Mouse (Mus musculus) heart, embryonic 13.5 days (tissue): ENCODE data around the gene Epb41. TPM values are rescaled to one million over a fixed set of nuclear protein-coding genes. Genes with fewer than 3 reads are reported as not detected.
A peak's percentile ranks its signal among the peaks of the same experiment; 100 is the strongest.

Source experiments
- ATAC-seq: fragments of 200-750 bp; cut with Nextera tagmentation; 2 replicates; pipeline ENCODE4 v1.8.0; 2017; ENCODE audit warnings: moderate TSS enrichment; ENCODE audit not compliant: insufficient number of reproducible peaks, low FRiP score, low TSS enrichment; ENCODE audit errors: extremely low read depth
- H3K27ac ChIP-seq: fragments of 300-500 bp; sonication (generic); replicated peaks from 2 replicates; pipeline ENCODE4 v1.5.1; 2015; ENCODE audit warnings: moderate library complexity, mild to moderate bottlenecking, inconsistent platforms
- H3K27me3 ChIP-seq: fragments of 300-500 bp; sonication (generic); replicated peaks from 2 replicates; pipeline ENCODE4 v1.6.1; 2015; ENCODE audit warnings: mild to moderate bottlenecking, inconsistent platforms
- H3K36me3 ChIP-seq: fragments of 300-500 bp; sonication (generic); 2 replicates; pipeline ENCODE4 v1.6.1; 2015; ENCODE audit warnings: mild to moderate bottlenecking, inconsistent platforms
- H3K4me1 ChIP-seq: fragments of 300-500 bp; sonication (generic); 2 replicates; pipeline ENCODE4 v1.6.1; 2015; ENCODE audit warnings: inconsistent platforms
- H3K4me2 ChIP-seq: fragments of 300-500 bp; sonication (generic); 2 replicates; pipeline ENCODE4 v1.6.1; 2015; ENCODE audit warnings: inconsistent platforms, mild to moderate bottlenecking, moderate library complexity
- H3K4me3 ChIP-seq: fragments of 300-500 bp; sonication (generic); 2 replicates; pipeline ENCODE4 v1.5.1; 2015; ENCODE audit warnings: moderate library complexity, mild to moderate bottlenecking, inconsistent platforms
- H3K9ac ChIP-seq: fragments of 300-500 bp; sonication (generic); 2 replicates; pipeline ENCODE4 v1.6.1; 2015; ENCODE audit warnings: inconsistent platforms, mild to moderate bottlenecking, moderate library complexity
- H3K9me3 ChIP-seq: fragments of 300-500 bp; sonication (generic); 2 replicates; pipeline ENCODE4 v1.6.1; 2016; ENCODE audit warnings: inconsistent platforms
- WGBS: fragments of 180-500 bp; shearing (Covaris S2); methylation state at CpG from one replicate; pipeline ENCODE4 v1.1.7; 2015; ENCODE audit warnings: mixed read lengths; 5-methylcytosine and 5-hydroxymethylcytosine counted together
- microRNA-seq: library from miRNA; unstranded; fragments of <30 nt; microRNA quantifications from one replicate; pipeline ENCODE4, GENCODE M21; 2016
- polyA plus RNA-seq: library from polyadenylated mRNA; unstranded; fragments of >200 nt; fragmentation: Nextera tagmentation; extraction: Ambion mirVana; gene quantifications from 2 replicates; pipeline ENCODE4 v1.2.1, GENCODE M21; 2015

Gene Epb41
- polyA plus RNA-seq, 1 experiment from 2014 or later, result 76.5 TPM

GRCm38 (mm10) chr4:131885376-131885775 is 189.7 kb downstream of the Epb41 start:
- no peaks in the 10 kb centered on the region for H3K9me3 ChIP-seq
- no peak overlapping the region for H3K4me2 ChIP-seq
- H3K27me3 ChIP-seq, result no peaks in the 10 kb centered on the region
- no peak overlapping the region for H3K9ac ChIP-seq
- H3K27ac ChIP-seq, result no peak overlapping the region
- H3K4me3 ChIP-seq, result no peak overlapping the region
- H3K36me3 ChIP-seq, result peaks cover 43% of the 10 kb centered on the region
- 71% methylated on average over 6 of the region's 6 CpGs for WGBS
- peaks cover 81% of the 10 kb centered on the region for H3K4me1 ChIP-seq
- ATAC-seq, result no peak

DNA sequence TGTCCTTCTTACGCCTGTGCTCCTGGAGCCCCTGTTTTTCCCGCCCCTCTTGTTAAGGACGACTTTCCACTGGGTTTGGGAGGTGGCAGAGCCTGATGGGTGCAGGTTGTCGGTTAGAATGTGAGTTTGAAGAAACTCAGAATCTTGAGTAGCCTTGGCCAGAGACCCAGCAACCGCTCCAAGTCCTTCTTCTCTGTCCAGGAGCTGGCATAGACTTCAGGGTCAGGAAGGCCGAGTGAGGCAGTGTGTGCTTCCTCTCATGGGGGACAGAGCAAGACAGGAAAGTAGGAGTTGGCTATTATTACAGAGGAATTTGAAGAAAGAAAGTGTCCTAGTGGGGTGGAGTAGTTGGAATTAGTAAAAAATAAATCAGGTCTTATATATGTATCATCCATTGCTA is 191.6 kb downstream of the Epb41 start:
- no peak overlapping the region for H3K4me3 ChIP-seq
- H3K4me1 ChIP-seq, result peaks cover 83% of the 10 kb centered on the region
- H3K4me2 ChIP-seq, result no peak overlapping the region
- ATAC-seq, result no peak
- H3K27ac ChIP-seq, result no peak overlapping the region
- 61% methylated on average over 6 of the region's 6 CpGs for WGBS
- H3K36me3 ChIP-seq, result peaks cover 34% of the 10 kb centered on the region
- 0 out of 2 replicates have a peak overlapping the region, but pooled peaks have one; percentile 10 for H3K9ac ChIP-seq
- H3K9me3 ChIP-seq, result no peaks in the 10 kb centered on the region
- H3K27me3 ChIP-seq, result no peaks in the 10 kb centered on the region

GRCm38 (mm10) chr4:131881306-131881705 is 193.8 kb downstream of the Epb41 start:
- H3K4me3 ChIP-seq, result no peak overlapping the region
- H3K36me3 ChIP-seq, result peaks cover 19% of the 10 kb centered on the region
- 84% methylated on average over 7 of the region's 7 CpGs for WGBS
- ATAC-seq, result no peak
- 0 out of 2 replicates have a peak overlapping the region, but pooled peaks have one; percentile 5 for H3K27ac ChIP-seq
- no peak overlapping the region for H3K4me2 ChIP-seq
- H3K9ac ChIP-seq, result 0 out of 2 replicates have a peak overlapping the region, but pooled peaks have one; percentile 26
- no peaks in the 10 kb centered on the region for H3K9me3 ChIP-seq
- H3K27me3 ChIP-seq, result no peaks in the 10 kb centered on the region
- H3K4me1 ChIP-seq, result peaks cover 91% of the 10 kb centered on the region

GRCm38 (mm10) chr4:131879692-131880091 is 195.4 kb downstream of the Epb41 start:
- Histone ChIP-seq H3K27ac (peak overlapping the region; percentile 4; the same call in 1 of the 2 replicates), H3K27me3 (no peaks in the 10 kb centered on the region), H3K4me3 (no peak overlapping the region), H3K4me1 (peaks cover 92% of the 10 kb centered on the region), H3K9me3 (no peaks in the 10 kb centered on the region), H3K4me2 (no peak overlapping the region), H3K36me3 (peaks cover 3% of the 10 kb centered on the region; the same call in 1 of the 2 replicates), H3K9ac (0 out of 2 replicates have a peak overlapping the region, but pooled peaks have one; percentile 25)
- WGBS, result 80% methylated on average over 1 of the region's 1 CpGs
- no peak for ATAC-seq

DNA sequence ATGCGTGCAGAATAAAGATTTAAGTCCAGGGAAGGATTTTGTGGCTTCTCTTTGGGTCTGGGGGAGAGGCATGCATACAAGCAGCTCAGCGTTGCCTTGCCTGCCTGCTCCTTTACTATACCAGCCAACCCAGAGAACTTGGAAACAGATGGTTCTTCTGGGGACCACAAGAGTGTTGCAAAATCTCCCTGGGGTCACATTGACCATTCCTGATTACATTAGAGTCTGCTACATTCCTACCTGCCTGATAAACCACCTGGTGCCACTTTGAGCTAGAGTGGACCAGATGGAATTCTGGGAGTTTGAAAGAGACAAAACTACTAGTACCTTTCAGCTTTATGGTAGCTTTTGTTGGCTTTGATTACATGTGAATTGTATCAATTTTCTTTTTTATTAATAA is 198.3 kb downstream of the Epb41 start:
- no peak for ATAC-seq
- Histone ChIP-seq H3K4me2 (peak overlapping the region; percentile 98), H3K4me3 (no peak overlapping the region), H3K27me3 (no peaks in the 10 kb centered on the region), H3K27ac (no peak overlapping the region), H3K36me3 (no peaks in the 10 kb centered on the region), H3K9me3 (no peaks in the 10 kb centered on the region), H3K9ac (peak overlapping the region; percentile 65), H3K4me1 (peaks cover 73% of the 10 kb centered on the region)
- WGBS, result 64% methylated on average over 2 of the region's 2 CpGs

GRCm38 (mm10) chr4:131875242-131875641 is 199.9 kb downstream of the Epb41 start:
- Histone ChIP-seq H3K4me2 (peak overlapping the region; percentile 98), H3K36me3 (no peaks in the 10 kb centered on the region), H3K27ac (no peak overlapping the region), H3K9ac (peak overlapping the region; percentile 100), H3K4me3 (peak overlapping the region; percentile 100), H3K27me3 (no peaks in the 10 kb centered on the region), H3K4me1 (peaks cover 59% of the 10 kb centered on the region), H3K9me3 (no peaks in the 10 kb centered on the region)
- no peak for ATAC-seq
- 41% methylated on average over 3 of the region's 3 CpGs for WGBS

- H3K9ac ChIP-seq, result peak overlapping the region; percentile 100
- H3K27me3 ChIP-seq, result no peaks in the 10 kb centered on the region
- peak overlapping the region; percentile 98 for H3K4me2 ChIP-seq
- H3K36me3 ChIP-seq, result no peaks in the 10 kb centered on the region
- WGBS, result 3% methylated on average over 11 of the region's 11 CpGs
- H3K9me3 ChIP-seq, result no peaks in the 10 kb centered on the region
- no peak for ATAC-seq
- H3K4me3 ChIP-seq, result peak overlapping the region; percentile 100
- peaks cover 57% of the 10 kb centered on the region for H3K4me1 ChIP-seq
- peak overlapping the region; percentile 100 for H3K27ac ChIP-seq
These were observed 200.6 kb downstream of the Epb41 start for GRCm38 (mm10) chr4:131874567-131874966.

DNA sequence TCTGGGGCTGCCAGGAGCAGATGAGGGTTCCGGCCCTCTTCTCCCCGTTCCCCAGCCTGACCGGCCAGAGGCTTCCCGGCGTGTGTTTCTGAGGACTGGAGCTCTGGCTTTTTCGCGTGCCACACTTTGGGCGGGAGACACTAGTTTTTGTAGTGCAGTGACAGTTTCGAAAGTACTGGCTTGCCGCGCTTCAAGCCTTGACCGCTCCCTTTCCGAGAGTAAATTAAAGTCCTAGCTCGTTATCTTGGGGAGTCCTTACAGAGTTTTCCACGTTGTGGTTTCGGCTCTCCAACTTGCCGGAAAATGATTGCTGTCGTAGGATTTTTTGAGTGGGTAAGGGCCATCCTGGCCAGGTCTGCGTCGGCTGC is 201.0 kb downstream of the Epb41 start:
- Histone ChIP-seq H3K4me3 (peak overlapping the region; percentile 100), H3K27ac (peak overlapping the region; percentile 100), H3K9me3 (no peaks in the 10 kb centered on the region), H3K9ac (peak overlapping the region; percentile 100), H3K27me3 (no peaks in the 10 kb centered on the region), H3K4me1 (peaks cover 55% of the 10 kb centered on the region), H3K36me3 (no peaks in the 10 kb centered on the region), H3K4me2 (peak overlapping the region; percentile 98)
- no peak for ATAC-seq
- WGBS, result 0% methylated on average over 20 of the region's 20 CpGs

Small RNA genes within 50 kb of the gene (microRNA-seq; reads per million reads assigned to microRNA genes)
- gene Gm27445, result not detected

Other genes starting within 250 kb of the Epb41 start
- gene Ptpru, start 237.0 kb downstream of the Epb41 start, polyA plus RNA-seq, result 1.7 and 2.2 TPM in 2 replicates
- gene Mecr, start 231.9 kb downstream of the Epb41 start, polyA plus RNA-seq, result 39.2 and 42.0 TPM in 2 replicates
- 68.5 and 72.0 TPM in 2 replicates for gene Srsf4, start 201.7 kb downstream of the Epb41 start, polyA plus RNA-seq
- 1.5 and 1.9 TPM in 2 replicates for gene Tmem200b, start 153.6 kb downstream of the Epb41 start, polyA plus RNA-seq
- 0.08 and 0.13 TPM in 2 replicates for gene Gm10300, start 624 bp downstream of the Epb41 start, polyA plus RNA-seq
- gene Oprd1, start 69.2 kb upstream of the Epb41 start, polyA plus RNA-seq, result 0.96 and 1.3 TPM in 2 replicates
- 58.8 and 60.8 TPM in 2 replicates for gene Ythdf2, start 137.0 kb upstream of the Epb41 start, polyA plus RNA-seq
- 27.5 and 28.8 TPM in 2 replicates for gene Gmeb1, start 186.3 kb upstream of the Epb41 start, polyA plus RNA-seq
- gene Taf12, start 199.1 kb upstream of the Epb41 start, polyA plus RNA-seq, result 26.6 and 33.6 TPM in 2 replicates
- gene Rab42, start 228.1 kb upstream of the Epb41 start, polyA plus RNA-seq, result 1.1 and 1.8 TPM in 2 replicates